Mouse (Mus musculus) heart, postnatal 10 days (tissue): ENCODE data around the gene Olfr1192-ps1. TPM values are rescaled to one million over a fixed set of nuclear protein-coding genes. Genes with fewer than 3 reads are reported as not detected.
"Not testable (repeated sequence)": the region's sequence is repeated elsewhere in the genome, so short reads cannot be mapped to it uniquely, and the experiment has no call there.

Experiments
- DNase-seq, 2 experiments: peaks; one replicate each; pipeline ENCODE4 v3.0.0; 2021
- intact Hi-C: fragments of 180-260 bp; cut with DNase I; formaldehyde crosslinking; loops from one replicate; pipeline ENCODE4 v1.15.1; 2025
- total RNA-seq, 2 experiments: library from RNA; stranded (reverse); gene quantifications; 2 replicates each; pipeline ENCODE4 v1.2.3; 2021

Olfr1192-ps1 gene
- not detected for total RNA-seq

- intact Hi-C loops, result no loop called here
- DNase-seq, result no peak
These were observed at the start of gene Olfr1192-ps1 for GRCm38 (mm10) chr2:88648209-88648608. Olfr1192-ps1 (plus strand) TSS chr2:88648509.

DNA sequence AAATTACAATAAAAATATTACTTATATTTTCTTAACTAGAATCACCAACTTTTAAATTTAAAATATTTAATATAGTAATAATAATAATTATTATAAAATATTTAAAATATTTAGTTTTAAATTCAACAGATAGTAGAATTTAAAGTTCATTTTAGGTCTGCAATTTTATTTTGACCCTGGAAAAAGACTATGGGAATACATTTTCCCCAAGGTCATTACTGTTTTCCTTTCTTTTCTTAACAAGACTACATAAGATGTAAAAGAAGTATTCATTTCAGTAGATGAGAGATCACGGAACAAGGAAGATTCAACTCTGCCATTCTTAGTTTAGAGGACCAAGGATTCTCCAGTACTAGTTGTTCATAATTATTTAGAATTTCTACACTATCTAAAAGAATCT, 8.1 kb upstream of the Olfr1192-ps1 start, which contains the start of gene Olfr1191-ps1:
TSS of gene Olfr1191-ps1 (plus strand) at position 301 of the 400 bp plus-strand sequence.
- intact Hi-C loops, DNase-seq: not testable (repeated sequence)

- DNase-seq, intact Hi-C loops: not testable (repeated sequence)
These were observed 27.0 kb downstream of the Olfr1192-ps1 start, which contains the start of gene Olfr1193 for GRCm38 (mm10) chr2:88675328-88675727. Olfr1193 (plus strand) TSS chr2:88675628.

GRCm38 (mm10) chr2:88689087-88689486, 40.8 kb downstream of the Olfr1192-ps1 start, which contains the start of gene Olfr1195:
Olfr1195 (minus strand) TSS chr2:88689187.
- intact Hi-C loops, result no loop called here
- no peak for DNase-seq

DNA sequence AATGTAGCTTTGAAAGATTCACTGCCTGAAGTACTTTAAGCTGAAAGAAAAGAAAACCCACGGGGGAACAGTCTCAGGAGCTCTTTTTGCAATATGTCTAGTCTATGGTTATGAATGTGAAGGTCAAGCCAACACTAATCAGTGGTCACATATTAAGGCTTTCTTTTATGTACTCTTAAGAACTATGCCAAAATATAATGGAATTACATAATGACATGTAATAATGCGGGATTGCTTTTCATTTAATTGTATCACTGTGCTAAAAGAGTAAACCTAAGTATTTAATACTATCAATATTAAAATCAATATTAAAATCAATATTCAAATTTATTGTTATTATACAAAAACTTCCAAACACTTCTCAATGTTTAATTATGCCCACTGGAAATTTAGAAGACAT, 56.2 kb downstream of the Olfr1192-ps1 start, which contains the start of gene Olfr1196:
TSS of gene Olfr1196 (minus strand) at position 101 of the 400 bp plus-strand sequence.
- no peak for DNase-seq

More for the DNA sequence above, 56.2 kb downstream of the Olfr1192-ps1 start, which contains the start of gene Olfr1196:
- intact Hi-C loops, result no loop called here

Other genes with a start within 250 kb of the Olfr1192-ps1 start
- not detected for gene Olfr1179, start 242.1 kb upstream of the Olfr1192-ps1 start, total RNA-seq
- not detected for gene Olfr1180, start 229.4 kb upstream of the Olfr1192-ps1 start, total RNA-seq
- not detected for gene Olfr1181, start 222.3 kb upstream of the Olfr1192-ps1 start, total RNA-seq
- gene Gm13757, start 199.4 kb upstream of the Olfr1192-ps1 start, total RNA-seq, result not detected
- not detected for gene Olfr1183, start 193.6 kb upstream of the Olfr1192-ps1 start, total RNA-seq
- not detected for gene Olfr1184, start 164.9 kb upstream of the Olfr1192-ps1 start, total RNA-seq
- not detected for gene Olfr1185-ps1, start 155.2 kb upstream of the Olfr1192-ps1 start, total RNA-seq
- not detected for gene Olfr1186, start 130.0 kb upstream of the Olfr1192-ps1 start, total RNA-seq
- not detected for gene Olfr1188, start 91.6 kb upstream of the Olfr1192-ps1 start, total RNA-seq
- not detected for gene Olfr1189, start 62.1 kb upstream of the Olfr1192-ps1 start, total RNA-seq
- gene Olfr1191-ps1, start 8.0 kb upstream of the Olfr1192-ps1 start, total RNA-seq, result under 1 TPM in 1 of 2 experiments, not detected in 1; 0.05 TPM
- gene Olfr1193, start 27.1 kb downstream of the Olfr1192-ps1 start, total RNA-seq, result not detected
- not detected for gene Olfr1195, start 40.7 kb downstream of the Olfr1192-ps1 start, total RNA-seq
- gene Olfr1196, start 56.1 kb downstream of the Olfr1192-ps1 start, total RNA-seq, result not detected
- gene Olfr1197, start 83.9 kb downstream of the Olfr1192-ps1 start, total RNA-seq, result not detected
- gene Olfr1198, start 102.9 kb downstream of the Olfr1192-ps1 start, total RNA-seq, result not detected
- not detected for gene Olfr1199, start 112.0 kb downstream of the Olfr1192-ps1 start, total RNA-seq
- not detected for gene Olfr1200, start 122.0 kb downstream of the Olfr1192-ps1 start, total RNA-seq
- gene Olfr1201, start 144.5 kb downstream of the Olfr1192-ps1 start, total RNA-seq, result not detected
- gene Olfr1202, start 166.0 kb downstream of the Olfr1192-ps1 start, total RNA-seq, result not detected
- not detected for gene Olfr1205, start 181.2 kb downstream of the Olfr1192-ps1 start, total RNA-seq
- gene Olfr1204, start 200.8 kb downstream of the Olfr1192-ps1 start, total RNA-seq, result not detected
- not detected for gene Olfr1206, start 214.7 kb downstream of the Olfr1192-ps1 start, total RNA-seq